Mouse (Mus musculus): ENCODE measurements around the gene Rgs7. TPM values are rescaled to one million over a fixed set of nuclear protein-coding genes. Genes with fewer than 3 reads are reported as not detected.

Gene Rgs7
- polyA plus RNA-seq, 2 experiments: not detected

DNA sequence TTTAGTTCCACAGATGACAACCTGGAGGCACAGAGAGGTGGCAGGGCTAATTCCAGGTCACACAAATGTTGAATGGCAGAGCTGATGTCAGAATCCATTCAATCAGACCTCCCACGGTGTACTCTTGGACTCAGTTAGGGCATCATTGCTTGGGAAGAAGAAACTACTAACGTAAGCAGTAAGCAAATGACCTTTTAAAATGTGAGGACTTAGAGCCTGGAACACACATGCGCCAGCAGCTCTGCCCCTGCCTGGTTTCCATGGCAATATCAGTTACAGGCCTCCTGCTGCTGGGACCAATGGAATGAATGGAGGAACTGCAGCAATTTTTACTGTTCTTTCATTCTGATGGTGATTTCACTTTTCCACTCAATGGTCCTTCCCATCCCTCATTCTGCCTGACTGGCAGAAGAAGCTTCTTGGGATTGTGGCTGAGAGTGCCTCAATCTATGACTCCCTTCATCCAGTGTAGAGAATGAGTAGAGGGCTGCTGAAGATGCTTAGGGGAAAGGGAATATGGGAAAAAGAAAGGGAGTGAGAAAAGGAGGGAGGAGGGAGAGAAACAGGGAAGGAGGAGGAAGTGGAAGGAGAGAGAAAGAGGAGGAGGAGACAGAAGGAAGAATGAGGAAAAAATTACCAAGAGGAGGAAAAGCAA is 106.6 kb downstream of the Rgs7 start:
- TF ChIP-seq EP300 (IDR thresholded peaks at IDR 0.05; ENCODE audit: low read depth) (no peak), CTCF (IDR thresholded peaks at IDR 0.05; ENCODE audit: low read depth) (no peak)
- ATAC-seq (ENCODE audit: insufficient read depth) (no peak), DNase-seq (ENCODE audit: low read depth in 3 of 3, low spot score in 3 of 3) (no peak)
- Histone ChIP-seq H3K9ac (replicated peaks) (no peak overlapping the region), H3K4me3 (ENCODE audit: insufficient read depth in 1 of 2, low read depth in 2 of 2, low read length in 2 of 2) (no peak overlapping the region), H3K27ac (no peak overlapping the region), H3K36me3 (replicated peaks; ENCODE audit: control insufficient read depth, insufficient read depth, low read depth) (no peaks in the 10 kb centered on the region), H3K4me1 (replicated peaks; ENCODE audit: control insufficient read depth in 2 of 2, insufficient read depth in 2 of 2, low read length in 1 of 2) (no peaks in the 10 kb centered on the region), H3K9me3 (ENCODE audit: control insufficient read depth, low read length) (no peaks in the 10 kb centered on the region), H3K4me2 (ENCODE audit: low read depth) (no peak overlapping the region), H3K27me3 (ENCODE audit: control insufficient read depth, insufficient read depth, low read length) (no peaks in the 10 kb centered on the region)
- 50% methylated on average over 3 of the region's 3 CpGs for WGBS (ENCODE audit: insufficient replicate concordance)

DNA sequence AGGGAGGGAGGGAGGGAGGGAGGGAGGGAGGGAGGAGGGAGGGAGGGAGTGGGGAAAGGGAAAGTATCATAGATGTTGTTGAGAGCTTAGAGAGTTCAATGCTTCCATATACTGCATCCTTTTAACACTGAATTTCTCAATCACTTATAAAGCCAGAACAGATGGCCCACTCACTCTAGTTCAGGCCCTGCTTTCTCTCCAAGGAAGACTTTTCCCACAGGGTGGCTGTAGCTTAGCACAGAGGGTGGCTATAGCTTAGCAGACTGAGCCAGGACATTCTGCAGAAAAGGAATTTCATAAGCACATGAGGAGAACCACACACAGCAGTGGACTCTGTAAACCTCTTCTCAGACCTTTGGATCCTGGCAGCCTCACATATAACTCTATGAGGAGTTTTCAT is 119.7 kb downstream of the Rgs7 start:
- TF ChIP-seq CTCF (IDR thresholded peaks at IDR 0.05; ENCODE audit: low read depth): no peak
- TF ChIP-seq EP300 (IDR thresholded peaks at IDR 0.05; ENCODE audit: low read depth): no peak
- Histone ChIP-seq H3K27me3 (ENCODE audit: control insufficient read depth, insufficient read depth, low read length) (no peaks in the 10 kb centered on the region), H3K36me3 (replicated peaks; ENCODE audit: control insufficient read depth, insufficient read depth, low read depth) (no peaks in the 10 kb centered on the region), H3K4me3 (ENCODE audit: insufficient read depth in 1 of 2, low read depth in 2 of 2, low read length in 2 of 2) (no peak overlapping the region), H3K9ac (replicated peaks) (no peak overlapping the region), H3K4me2 (ENCODE audit: low read depth) (no peak overlapping the region), H3K27ac (no peak overlapping the region), H3K4me1 (replicated peaks; ENCODE audit: control insufficient read depth in 2 of 2, insufficient read depth in 2 of 2, low read length in 1 of 2) (no peaks in the 10 kb centered on the region), H3K9me3 (ENCODE audit: control insufficient read depth, low read length) (no peaks in the 10 kb centered on the region)
- DNase-seq (ENCODE audit: low read depth in 3 of 3, low spot score in 3 of 3) (no peak), ATAC-seq (ENCODE audit: insufficient read depth) (no peak)

DNA sequence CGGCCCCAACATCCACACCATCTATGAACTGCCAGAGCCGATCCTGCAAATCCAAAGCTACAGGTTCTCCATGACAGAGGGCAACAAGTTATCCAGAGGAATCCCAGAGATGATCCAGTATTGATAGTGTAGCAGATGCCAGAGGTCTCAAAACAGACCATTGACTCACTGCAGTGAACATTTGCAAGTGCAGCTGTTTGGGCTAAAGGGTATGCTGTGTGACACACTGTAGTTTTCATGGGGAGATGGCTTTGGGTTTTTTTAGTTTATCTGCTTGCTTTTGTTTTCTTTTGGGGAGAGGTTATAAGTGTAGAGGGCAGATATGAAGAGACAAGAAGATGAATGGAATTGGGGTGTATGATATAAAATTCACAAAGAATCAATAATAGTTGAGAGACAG is 124.2 kb downstream of the Rgs7 start:
- 42% methylated on average over 2 of the region's 2 CpGs for WGBS (ENCODE audit: insufficient replicate concordance)

DNA sequence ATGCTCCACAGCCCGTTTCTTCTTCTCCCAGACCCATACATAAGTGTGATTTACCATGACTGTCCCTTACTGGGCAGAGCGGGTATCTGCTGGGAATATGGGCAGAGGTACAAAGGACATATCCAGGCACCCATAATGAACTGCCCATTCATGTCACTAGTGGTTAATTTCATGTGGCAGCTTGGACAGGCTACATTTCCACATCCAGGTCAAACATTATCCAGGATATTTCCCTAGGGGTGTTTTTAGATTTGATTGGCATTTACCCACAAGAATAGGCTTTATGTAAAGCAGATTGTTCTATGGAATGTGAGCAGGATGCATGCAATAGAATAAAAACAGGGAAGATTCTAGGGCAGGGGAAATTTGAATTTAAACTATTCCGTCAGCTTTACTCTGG is 128.7 kb downstream of the Rgs7 start:
- Histone ChIP-seq H3K36me3 (replicated peaks; ENCODE audit: control insufficient read depth, insufficient read depth, low read depth) (no peaks in the 10 kb centered on the region), H3K27me3 (ENCODE audit: control insufficient read depth, insufficient read depth, low read length) (no peaks in the 10 kb centered on the region), H3K9me3 (ENCODE audit: control insufficient read depth, low read length) (no peaks in the 10 kb centered on the region), H3K9ac (replicated peaks) (no peak overlapping the region), H3K27ac (no peak overlapping the region), H3K4me1 (replicated peaks; ENCODE audit: control insufficient read depth in 2 of 2, insufficient read depth in 2 of 2, low read length in 1 of 2) (no peaks in the 10 kb centered on the region), H3K4me3 (ENCODE audit: insufficient read depth in 1 of 2, low read depth in 2 of 2, low read length in 2 of 2) (no peak overlapping the region), H3K4me2 (ENCODE audit: low read depth) (no peak overlapping the region)
- no peak for ATAC-seq (ENCODE audit: insufficient read depth)
- DNase-seq (ENCODE audit: low read depth in 3 of 3, low spot score in 3 of 3): no peak
- 57% methylated on average over 3 of the region's 3 CpGs for WGBS (ENCODE audit: insufficient replicate concordance)
- TF ChIP-seq EP300 (IDR thresholded peaks at IDR 0.05; ENCODE audit: low read depth): no peak
- TF ChIP-seq CTCF (IDR thresholded peaks at IDR 0.05; ENCODE audit: low read depth): no peak

More for the DNA sequence above, 124.2 kb downstream of the Rgs7 start:
- Histone ChIP-seq H3K4me3 (ENCODE audit: insufficient read depth in 1 of 2, low read depth in 2 of 2, low read length in 2 of 2) (no peak overlapping the region), H3K4me1 (replicated peaks; ENCODE audit: control insufficient read depth in 2 of 2, insufficient read depth in 2 of 2, low read length in 1 of 2) (no peaks in the 10 kb centered on the region), H3K9ac (replicated peaks) (no peak overlapping the region), H3K27me3 (ENCODE audit: control insufficient read depth, insufficient read depth, low read length) (no peaks in the 10 kb centered on the region), H3K9me3 (ENCODE audit: control insufficient read depth, low read length) (no peaks in the 10 kb centered on the region), H3K36me3 (replicated peaks; ENCODE audit: control insufficient read depth, insufficient read depth, low read depth) (no peaks in the 10 kb centered on the region), H3K4me2 (ENCODE audit: low read depth) (no peak overlapping the region), H3K27ac (no peak overlapping the region)
- ATAC-seq (ENCODE audit: insufficient read depth) (no peak), DNase-seq (ENCODE audit: low read depth in 3 of 3, low spot score in 3 of 3) (no peak)
- TF ChIP-seq CTCF (IDR thresholded peaks at IDR 0.05; ENCODE audit: low read depth): no peak
- TF ChIP-seq EP300 (IDR thresholded peaks at IDR 0.05; ENCODE audit: low read depth): no peak

DNA sequence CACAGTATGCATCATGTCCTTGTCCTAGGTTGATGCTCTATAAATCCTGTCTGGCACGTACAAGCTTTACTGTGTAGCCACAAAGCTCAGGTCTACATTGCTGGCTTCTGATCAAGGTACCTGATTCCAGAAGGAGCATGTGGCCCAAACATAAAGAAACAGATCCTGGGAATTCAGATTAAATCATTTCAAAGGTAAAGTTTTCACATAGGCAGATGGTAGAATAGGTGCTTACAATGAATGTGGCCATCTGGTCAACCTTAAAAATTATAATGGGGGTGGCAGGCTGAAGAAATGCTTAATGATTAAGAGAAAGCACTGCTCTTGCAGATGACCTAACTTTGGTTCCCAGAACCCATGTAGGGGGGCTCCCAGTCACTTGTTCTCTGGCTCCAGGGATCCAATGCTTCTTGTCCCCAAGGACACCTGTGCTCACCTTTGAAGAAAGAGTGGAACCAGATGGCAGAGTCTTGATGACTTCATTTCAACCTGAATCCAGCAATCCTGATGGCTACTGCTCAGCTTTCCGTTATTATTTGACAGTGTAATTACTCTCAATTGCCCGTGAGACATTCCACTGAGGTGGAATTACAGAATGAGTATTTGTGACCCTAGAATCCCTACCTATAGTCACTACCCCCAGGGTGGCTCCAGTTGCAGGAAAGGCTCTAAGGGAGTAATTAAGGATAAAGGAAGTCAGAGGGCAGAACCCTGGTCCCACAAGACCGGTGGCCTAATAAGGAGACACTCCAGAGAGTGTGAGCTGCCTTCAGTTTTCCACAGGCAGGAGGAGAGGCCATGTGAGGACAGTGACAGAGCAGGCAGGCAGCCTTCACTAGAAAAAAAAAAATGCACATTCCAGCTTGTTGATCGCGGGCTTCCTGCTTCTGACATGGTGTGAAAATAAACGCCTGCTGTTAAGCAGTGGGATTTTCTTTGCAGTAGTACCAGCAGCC is 132.6 kb downstream of the Rgs7 start:
- TF ChIP-seq CTCF (IDR thresholded peaks at IDR 0.05; ENCODE audit: low read depth): no peak
- no peak for TF ChIP-seq EP300 (IDR thresholded peaks at IDR 0.05; ENCODE audit: low read depth)
- Histone ChIP-seq H3K36me3 (replicated peaks; ENCODE audit: control insufficient read depth, insufficient read depth, low read depth) (no peaks in the 10 kb centered on the region), H3K9ac (replicated peaks) (no peak overlapping the region), H3K9me3 (ENCODE audit: control insufficient read depth, low read length) (no peaks in the 10 kb centered on the region), H3K27me3 (ENCODE audit: control insufficient read depth, insufficient read depth, low read length) (no peaks in the 10 kb centered on the region), H3K27ac (no peak overlapping the region), H3K4me2 (ENCODE audit: low read depth) (no peak overlapping the region), H3K4me1 (replicated peaks; ENCODE audit: control insufficient read depth in 2 of 2, insufficient read depth in 2 of 2, low read length in 1 of 2) (no peaks in the 10 kb centered on the region), H3K4me3 (ENCODE audit: insufficient read depth in 1 of 2, low read depth in 2 of 2, low read length in 2 of 2) (no peak overlapping the region)
- ATAC-seq (ENCODE audit: insufficient read depth) (no peak), DNase-seq (ENCODE audit: low read depth in 3 of 3, low spot score in 3 of 3) (no peak)
- 39% methylated on average over 7 of the region's 7 CpGs for WGBS (ENCODE audit: insufficient replicate concordance)

Data from liver, embryonic 14.5 days (tissue).